Mouse (Mus musculus) gastrocnemius, adult 2 months (tissue): ENCODE data around the gene Fv1. TPM values are rescaled to one million over a fixed set of nuclear protein-coding genes. Genes with fewer than 3 reads are reported as not detected.

Source experiments
- DNase-seq: peaks from one replicate; pipeline ENCODE4 v3.0.0; 2022
- H3K27ac ChIP-seq: fragments of 200-600 bp; 2 replicates; pipeline ENCODE4 v1.8.1; 2022; ENCODE audit warnings: mild to moderate bottlenecking
- H3K4me3 ChIP-seq: fragments of 200-600 bp; 2 replicates; pipeline ENCODE4 v1.8.1; 2022; ENCODE audit warnings: mild to moderate bottlenecking, moderate library complexity
- CTCF ChIP-seq: fragments of 200-600 bp; IDR thresholded peaks from 2 replicates; pipeline ENCODE4 v1.8.1; 2022; ENCODE audit warnings: antibody characterized with exemption, mild to moderate bottlenecking, moderate library complexity
- intact Hi-C: fragments of 180-260 bp; cut with DNase I; formaldehyde crosslinking; loops from one replicate; pipeline ENCODE4 v1.15.1; 2025
- total RNA-seq, 2 experiments: library from RNA; stranded (reverse); gene quantifications; 2 replicates each; pipeline ENCODE4 v1.2.3; 2021

The Fv1 gene
- total RNA-seq, 2 experiments from 2014 or later, result 7.3 to 7.7 TPM

- H3K4me3 ChIP-seq, result peak overlapping the region; percentile 96
- peak overlapping the region; percentile 91 for H3K27ac ChIP-seq
- no peak for TF ChIP-seq CTCF
- DNase-seq, result no peak
- intact Hi-C loops, result loop anchor here (2.0 kb wide), 1 partner anchor 29 kb away; no protein-coding TSS in a partner anchor
These were observed 973 bp upstream of the Fv1 start for GRCm38 (mm10) chr4:147867563-147868449.

- intact Hi-C loops, result loop anchor here (2.0 kb wide), 1 partner anchor 28 kb away; no protein-coding TSS in a partner anchor
- TF ChIP-seq CTCF, result no peak
- Histone ChIP-seq H3K27ac (peak overlapping the region; percentile 91), H3K4me3 (peak overlapping the region; percentile 96)
- DNase-seq, result no peak
These were observed 459 bp downstream of the Fv1 start for GRCm38 (mm10) chr4:147869238-147869637.

- intact Hi-C loops, result no loop called here
- Histone ChIP-seq H3K4me3 (no peak overlapping the region), H3K27ac (no peak overlapping the region)
- TF ChIP-seq CTCF, result no peak
- no peak for DNase-seq
These were observed 7.2 kb downstream of the Fv1 start for GRCm38 (mm10) chr4:147875852-147876575.

GRCm38 (mm10) chr4:147878537-147878936, 9.8 kb downstream of the Fv1 start:
- intact Hi-C loops, result no loop called here
- DNase-seq, result no peak
- H3K4me3 ChIP-seq, result no peak overlapping the region
- TF ChIP-seq CTCF, result no peak
- no peak overlapping the region for H3K27ac ChIP-seq

GRCm38 (mm10) chr4:147879456-147879855, 10.7 kb downstream of the Fv1 start:
- DNase-seq, result no peak
- H3K4me3 ChIP-seq, result no peak overlapping the region
- no peak overlapping the region for H3K27ac ChIP-seq
- no peak for TF ChIP-seq CTCF
- intact Hi-C loops, result no loop called here

- Histone ChIP-seq H3K4me3 (no peak overlapping the region), H3K27ac (no peak overlapping the region)
- DNase-seq, result no peak
- TF ChIP-seq CTCF, result no peak
- intact Hi-C loops, result no loop called here
These were observed 11.1 kb downstream of the Fv1 start for GRCm38 (mm10) chr4:147879865-147880264.

- intact Hi-C loops, result no loop called here
- no peak for DNase-seq
- no peak for TF ChIP-seq CTCF
- H3K27ac ChIP-seq, result no peak overlapping the region
- no peak overlapping the region for H3K4me3 ChIP-seq
These were observed 13.0 kb downstream of the Fv1 start for GRCm38 (mm10) chr4:147881792-147882191.

GRCm38 (mm10) chr4:147883041-147883440, 14.3 kb downstream of the Fv1 start:
- intact Hi-C loops, result no loop called here
- no peak for DNase-seq
- H3K27ac ChIP-seq, result no peak overlapping the region
- no peak overlapping the region for H3K4me3 ChIP-seq
- TF ChIP-seq CTCF, result no peak

GRCm38 (mm10) chr4:147884138-147884537, 15.4 kb downstream of the Fv1 start:
- intact Hi-C loops, result no loop called here
- peak; percentile 61 for DNase-seq
- Histone ChIP-seq H3K27ac (peak overlapping the region; percentile 44; the same call in 1 of the 2 replicates), H3K4me3 (no peak overlapping the region)
- no peak for TF ChIP-seq CTCF

- peak; percentile 58 for DNase-seq
- intact Hi-C loops, result no loop called here
- Histone ChIP-seq H3K4me3 (no peak overlapping the region), H3K27ac (peak overlapping the region; percentile 21)
- TF ChIP-seq CTCF, result no peak
These were observed 17.4 kb downstream of the Fv1 start for GRCm38 (mm10) chr4:147886158-147886557.

GRCm38 (mm10) chr4:147887277-147887676, 18.5 kb downstream of the Fv1 start:
- TF ChIP-seq CTCF, result no peak
- DNase-seq, result no peak
- intact Hi-C loops, result no loop called here
- H3K27ac ChIP-seq, result no peak overlapping the region
- H3K4me3 ChIP-seq, result no peak overlapping the region

GRCm38 (mm10) chr4:147888237-147888636, 19.5 kb downstream of the Fv1 start:
- H3K27ac ChIP-seq, result no peak overlapping the region
- DNase-seq, result no peak
- intact Hi-C loops, result no loop called here
- H3K4me3 ChIP-seq, result no peak overlapping the region
- TF ChIP-seq CTCF, result no peak

GRCm38 (mm10) chr4:147890341-147890740, 21.6 kb downstream of the Fv1 start:
- DNase-seq, result no peak
- Histone ChIP-seq H3K4me3 (no peak overlapping the region), H3K27ac (peak overlapping the region; percentile 36; the same call in 1 of the 2 replicates)
- intact Hi-C loops, result no loop called here
- no peak for TF ChIP-seq CTCF
